Mouse (Mus musculus) heart, postnatal 0 days (tissue): ENCODE data around the gene Cfl2. TPM values are rescaled to one million over a fixed set of nuclear protein-coding genes. Genes with fewer than 3 reads are reported as not detected.

ENCODE experiments used
- ATAC-seq: fragments of 200-750 bp; cut with Nextera tagmentation; 2 replicates; pipeline ENCODE4 v1.8.0; 2017; ENCODE audit warnings: low read depth, moderate number of reproducible peaks, moderate library complexity; ENCODE audit not compliant: insufficient read depth
- DNase-seq: peaks from one replicate; pipeline ENCODE4 v3.0.0-alpha.2; 2016; ENCODE audit warnings: low spot score
- H3K27ac ChIP-seq: fragments of 300-500 bp; sonication (generic); 2 replicates; pipeline ENCODE4 v1.5.1; 2014; ENCODE audit warnings: low read depth, mild to moderate bottlenecking
- H3K27me3 ChIP-seq: fragments of 300-500 bp; sonication (generic); 2 replicates; pipeline ENCODE4 v1.6.1; 2014; ENCODE audit warnings: low read length, mixed read lengths; ENCODE audit not compliant: control insufficient read depth, insufficient read depth
- H3K36me3 ChIP-seq: fragments of 300-500 bp; sonication (generic); replicated peaks from 2 replicates; pipeline ENCODE4 v1.6.1; 2014; ENCODE audit warnings: low read length, mixed read lengths; ENCODE audit not compliant: control insufficient read depth, insufficient read depth
- H3K4me1 ChIP-seq: fragments of 300-500 bp; sonication (generic); 2 replicates; pipeline ENCODE4 v1.6.1; 2014; ENCODE audit warnings: antibody characterized with exemption; ENCODE audit not compliant: control insufficient read depth, insufficient read depth
- H3K4me2 ChIP-seq: fragments of 300-500 bp; sonication (generic); 2 replicates; pipeline ENCODE4 v1.6.1; 2014; ENCODE audit warnings: low read depth, mild to moderate bottlenecking, low read length, moderate library complexity
- H3K4me3 ChIP-seq: fragments of 300-500 bp; sonication (generic); 2 replicates; pipeline ENCODE4 v1.5.1; 2014; ENCODE audit warnings: low read depth, low read length
- H3K9ac ChIP-seq: fragments of 300-500 bp; sonication (generic); replicated peaks from 2 replicates; pipeline ENCODE4 v1.6.1; 2014; ENCODE audit warnings: low read depth, low read length, mixed read lengths
- H3K9me3 ChIP-seq: fragments of 300-500 bp; sonication (generic); replicated peaks from 2 replicates; pipeline ENCODE4 v1.6.1; 2016; ENCODE audit warnings: low read length; ENCODE audit not compliant: control insufficient read depth
- CTCF ChIP-seq: IDR thresholded peaks from 2 replicates; pipeline ENCODE4 v1.5.1; 2016; ENCODE audit warnings: antibody characterized with exemption, control low read depth, low read depth
- EP300 ChIP-seq: IDR thresholded peaks from 2 replicates; pipeline ENCODE4 v1.6.1; 2016; ENCODE audit warnings: antibody characterized with exemption, low read depth
- WGBS: fragments of 180-500 bp; shearing (Covaris S2); extraction: QIAGEN DNeasy Blood & Tissue Kit; methylation state at CpG from one replicate; pipeline ENCODE4 v1.1.7; 2014; 5-methylcytosine and 5-hydroxymethylcytosine counted together
- polyA plus RNA-seq: library from polyadenylated mRNA; unstranded; fragments of >200 nt; fragmentation: Nextera tagmentation; extraction: Ambion mirVana; gene quantifications from 2 replicates; pipeline ENCODE4 v1.2.1, GENCODE M21; 2015
- total RNA-seq: library from RNA; depleted of rRNA; stranded (reverse); fragments of >200 nt; gene quantifications from 2 replicates; pipeline ENCODE4 v1.2.3, GENCODE M21; 2014; ENCODE audit warnings: low replicate concordance

Gene Cfl2
- total and polyA plus RNA-seq, 2 experiments from 2014 or later: 487 to 555 TPM

DNA sequence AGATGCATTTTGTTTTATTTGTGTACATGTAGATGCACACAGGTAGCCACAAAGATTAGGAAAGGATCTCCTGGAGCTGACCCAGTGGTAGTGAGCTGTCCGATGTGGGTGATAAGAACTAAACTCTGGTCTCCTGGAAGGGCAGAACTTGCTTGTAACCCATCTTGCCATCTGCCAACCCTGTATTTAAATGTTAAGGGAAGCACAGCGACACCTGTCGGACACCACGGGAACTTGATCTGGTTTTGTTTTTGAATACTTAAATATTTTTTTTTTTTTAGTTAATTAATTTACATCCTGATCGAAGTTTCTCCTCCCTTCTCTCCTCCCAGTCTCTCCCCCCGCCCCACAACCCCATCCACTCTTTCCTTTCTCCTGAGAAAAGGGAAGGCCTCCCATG lies 17.0 kb upstream of the Cfl2 start:
- Histone ChIP-seq H3K27ac (no peak overlapping the region), H3K9me3 (no peaks in the 10 kb centered on the region), H3K9ac (no peak overlapping the region), H3K4me3 (no peak overlapping the region), H3K4me1 (no peaks in the 10 kb centered on the region), H3K36me3 (no peaks in the 10 kb centered on the region), H3K4me2 (no peak overlapping the region), H3K27me3 (no peaks in the 10 kb centered on the region)
- ATAC-seq: no peak
- WGBS: 5% methylated on average over 6 of the region's 6 CpGs
- peak; percentile 78 for TF ChIP-seq CTCF
- no peak for TF ChIP-seq EP300
- DNase-seq: peak; percentile 63

DNA sequence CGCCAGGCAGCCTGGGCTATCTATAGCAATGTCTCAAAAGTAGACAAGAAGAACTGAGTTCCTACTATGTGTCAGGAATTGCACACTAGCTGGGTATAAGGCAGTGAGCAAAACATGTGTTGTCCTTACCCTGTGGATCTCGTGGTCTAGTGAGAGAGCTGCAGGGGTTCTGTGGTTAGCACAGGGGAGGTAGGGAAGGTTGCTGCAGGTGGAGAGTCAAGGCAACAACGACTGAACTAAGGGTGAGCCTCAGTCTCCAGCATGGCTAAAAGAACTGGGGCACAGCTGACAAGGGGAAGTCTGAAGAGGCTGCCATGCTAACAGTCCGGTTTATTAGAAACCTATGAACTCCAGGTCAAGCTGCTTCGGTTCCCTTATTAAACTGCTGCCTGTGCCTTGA lies 16.5 kb upstream of the Cfl2 start:
- H3K9me3 ChIP-seq: no peaks in the 10 kb centered on the region
- H3K36me3 ChIP-seq: no peaks in the 10 kb centered on the region
- ATAC-seq: no peak
- H3K27ac ChIP-seq: no peak overlapping the region
- no peak for TF ChIP-seq CTCF
- no peak for TF ChIP-seq EP300
- H3K4me3 ChIP-seq: no peak overlapping the region
- H3K4me1 ChIP-seq: no peaks in the 10 kb centered on the region
- 69% methylated on average over 5 of the region's 5 CpGs for WGBS
- H3K27me3 ChIP-seq: no peaks in the 10 kb centered on the region
- H3K4me2 ChIP-seq: no peak overlapping the region
- DNase-seq: no peak
- no peak overlapping the region for H3K9ac ChIP-seq

DNA sequence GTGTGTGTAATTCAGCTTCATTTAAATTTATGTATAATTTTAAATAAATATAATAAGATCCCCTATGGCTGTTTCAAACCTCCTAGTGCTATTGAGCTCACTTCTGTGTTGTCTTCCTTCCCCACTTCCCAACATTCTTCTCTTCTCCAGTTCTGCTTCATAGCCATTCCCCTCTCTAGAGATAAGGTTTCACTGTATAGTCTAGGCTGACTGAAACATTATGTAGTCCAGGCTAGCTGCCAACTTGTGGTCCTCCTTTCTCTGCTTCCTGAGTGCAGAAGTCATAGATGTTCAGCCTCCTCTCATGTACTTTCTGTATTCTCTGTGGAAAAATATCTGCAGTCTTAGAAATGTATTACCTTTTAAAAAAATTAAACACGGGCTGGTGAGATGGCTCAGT lies 15.2 kb upstream of the Cfl2 start:
- Histone ChIP-seq H3K36me3 (no peaks in the 10 kb centered on the region), H3K4me2 (no peak overlapping the region), H3K27me3 (no peaks in the 10 kb centered on the region), H3K27ac (no peak overlapping the region), H3K9ac (no peak overlapping the region), H3K4me3 (no peak overlapping the region), H3K4me1 (no peaks in the 10 kb centered on the region), H3K9me3 (no peaks in the 10 kb centered on the region)
- DNase-seq (no peak), ATAC-seq (no peak)
- 69% methylated on average over 1 of the region's 1 CpGs for WGBS
- no peak for TF ChIP-seq EP300
- no peak for TF ChIP-seq CTCF

DNA sequence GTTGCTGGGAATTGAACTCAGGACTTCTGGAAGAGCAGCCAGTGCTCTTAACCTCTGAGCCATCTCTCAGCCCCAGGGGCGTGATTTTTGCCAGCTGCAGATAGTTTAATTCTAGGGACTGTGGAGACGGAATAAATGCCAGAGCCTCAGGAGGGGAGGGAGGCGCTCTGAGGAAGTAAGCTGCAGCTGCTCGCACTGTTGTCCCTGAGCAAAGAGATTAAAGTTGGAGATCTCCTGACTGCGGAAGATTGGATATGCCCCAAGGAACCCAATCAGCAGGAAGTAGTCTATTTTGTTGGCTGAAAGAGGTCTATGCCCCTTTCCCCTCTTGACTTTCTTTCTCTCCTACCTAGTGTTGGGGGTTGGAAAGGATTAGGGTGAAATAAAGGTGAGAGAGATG lies 14.2 kb upstream of the Cfl2 start:
- Histone ChIP-seq H3K4me1 (no peaks in the 10 kb centered on the region), H3K27me3 (no peaks in the 10 kb centered on the region), H3K36me3 (no peaks in the 10 kb centered on the region), H3K9me3 (no peaks in the 10 kb centered on the region), H3K4me3 (no peak overlapping the region), H3K9ac (no peak overlapping the region), H3K27ac (peak overlapping the region; percentile 39; the same call in 1 of the 2 replicates), H3K4me2 (no peak overlapping the region)
- no peak for DNase-seq
- no peak for TF ChIP-seq EP300
- TF ChIP-seq CTCF: no peak
- 38% methylated on average over 5 of the region's 5 CpGs for WGBS
- ATAC-seq: no peak

DNA sequence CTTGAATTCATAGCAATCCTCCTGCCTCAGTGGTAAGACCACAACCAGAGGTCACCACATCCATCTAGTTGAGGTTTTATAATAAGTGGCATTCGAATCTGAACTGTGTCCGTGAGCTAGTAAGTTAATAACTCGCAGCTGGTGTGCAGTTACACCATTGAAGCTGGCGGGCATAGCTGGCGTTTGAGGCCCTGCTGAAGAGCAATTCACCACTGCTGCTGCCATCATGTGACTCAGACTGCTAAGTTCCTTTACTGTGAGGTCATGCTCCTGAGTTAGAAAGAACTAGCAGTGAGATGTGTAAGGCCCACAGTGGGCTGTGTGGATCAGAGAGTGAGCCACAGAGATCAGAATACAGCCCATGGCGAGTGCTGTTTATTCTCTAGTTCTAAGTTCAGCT lies 12.0 kb upstream of the Cfl2 start:
- H3K9ac ChIP-seq: no peak overlapping the region
- H3K4me2 ChIP-seq: no peak overlapping the region
- H3K9me3 ChIP-seq: no peaks in the 10 kb centered on the region
- peak overlapping the region; percentile 86 for H3K27ac ChIP-seq
- no peaks in the 10 kb centered on the region for H3K27me3 ChIP-seq
- WGBS: 24% methylated on average over 6 of the region's 6 CpGs
- no peaks in the 10 kb centered on the region for H3K36me3 ChIP-seq
- ATAC-seq: peak; percentile 96
- no peak for TF ChIP-seq EP300
- no peak for TF ChIP-seq CTCF
- peak; percentile 93 for DNase-seq
- no peaks in the 10 kb centered on the region for H3K4me1 ChIP-seq
- H3K4me3 ChIP-seq: no peak overlapping the region

DNA sequence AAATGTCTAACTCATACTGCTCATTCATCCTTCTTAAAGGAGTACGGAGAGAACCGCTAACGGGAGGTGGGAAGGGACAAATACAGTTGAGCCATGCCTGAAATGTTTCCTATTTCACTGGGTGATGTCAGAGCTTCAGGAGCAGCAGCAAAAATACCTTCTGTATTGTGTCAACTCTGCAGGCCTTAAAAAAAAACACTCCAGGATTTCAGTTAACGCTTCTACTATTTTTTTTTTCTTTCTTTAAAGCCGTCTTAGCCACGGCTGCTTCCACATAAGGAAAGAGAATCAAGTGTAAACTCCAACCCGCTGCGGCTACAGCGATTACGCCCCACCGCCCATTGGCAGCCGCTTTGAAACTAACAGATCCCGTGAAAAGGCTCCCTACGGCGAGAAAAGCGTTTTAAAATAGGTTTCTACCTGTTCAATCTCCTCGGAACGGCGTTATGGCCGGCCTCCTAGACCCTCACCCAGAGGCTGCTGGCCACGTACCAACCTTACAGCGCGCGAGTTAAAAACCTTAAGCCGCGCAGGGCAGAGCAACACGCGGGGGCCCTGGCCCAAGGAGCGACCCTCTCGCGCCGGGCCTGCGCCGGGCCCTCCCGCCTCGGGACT lies 579 bp downstream of the Cfl2 start:
- Histone ChIP-seq H3K27ac (peak overlapping the region; percentile 99), H3K9ac (peak overlapping the region; percentile 97), H3K4me2 (peak overlapping the region; percentile 62), H3K36me3 (peaks cover 19% of the 10 kb centered on the region), H3K4me1 (peaks cover 9% of the 10 kb centered on the region; the same call in 1 of the 2 replicates), H3K9me3 (no peaks in the 10 kb centered on the region), H3K27me3 (no peaks in the 10 kb centered on the region), H3K4me3 (peak overlapping the region; percentile 81)
- under 1% methylated on average over 36 of the region's 36 CpGs for WGBS
- peak; percentile 47 for ATAC-seq
- TF ChIP-seq EP300: no peak
- no peak for TF ChIP-seq CTCF
- DNase-seq: peak; percentile 91
